Mouse (Mus musculus) heart, embryonic 11.5 days (tissue): Measurements from ENCODE around the gene Zfp64. TPM values are rescaled to one million over a fixed set of nuclear protein-coding genes. Genes with fewer than 3 reads are reported as not detected.

Experiments
- ATAC-seq: fragments of 200-750 bp; cut with Nextera tagmentation; replicated peaks from 2 replicates; pipeline ENCODE4 v1.8.0; 2017; ENCODE audit warnings: moderate library complexity; ENCODE audit not compliant: insufficient number of reproducible peaks, low FRiP score, low TSS enrichment
- H3K27ac ChIP-seq: fragments of 300-500 bp; sonication (generic); 2 replicates; pipeline ENCODE4 v1.5.1; 2014; ENCODE audit warnings: mild to moderate bottlenecking, low read depth, low read length
- H3K27me3 ChIP-seq: fragments of 300-500 bp; sonication (generic); 2 replicates; pipeline ENCODE4 v1.6.1; 2014; ENCODE audit warnings: mild to moderate bottlenecking, low read length, mixed read lengths; ENCODE audit not compliant: control insufficient read depth, insufficient read depth
- H3K36me3 ChIP-seq: fragments of 300-500 bp; sonication (generic); 2 replicates; pipeline ENCODE4 v1.6.1; 2014; ENCODE audit warnings: mild to moderate bottlenecking, low read length, moderate library complexity, mixed read lengths; ENCODE audit not compliant: control insufficient read depth, insufficient read depth
- H3K4me1 ChIP-seq: fragments of 300-500 bp; sonication (generic); 2 replicates; pipeline ENCODE4 v1.6.1; 2014; ENCODE audit warnings: low read length; ENCODE audit not compliant: control insufficient read depth, insufficient read depth
- H3K4me2 ChIP-seq: fragments of 300-500 bp; sonication (generic); 2 replicates; pipeline ENCODE4 v1.6.1; 2014; ENCODE audit warnings: mild to moderate bottlenecking, moderate library complexity
- H3K4me3 ChIP-seq: fragments of 300-500 bp; sonication (generic); 2 replicates; pipeline ENCODE4 v1.5.1; 2014; ENCODE audit warnings: low read depth, low read length
- H3K9ac ChIP-seq: fragments of 300-500 bp; sonication (generic); 2 replicates; pipeline ENCODE4 v1.6.1; 2014; ENCODE audit warnings: mild to moderate bottlenecking, low read depth, low read length, moderate library complexity
- H3K9me3 ChIP-seq: fragments of 300-500 bp; sonication (generic); replicated peaks from 2 replicates; pipeline ENCODE4 v1.6.1; 2016; ENCODE audit warnings: low read length; ENCODE audit not compliant: control insufficient read depth
- WGBS: fragments of 180-500 bp; shearing (Covaris S2); extraction: QIAGEN DNeasy Blood & Tissue Kit; methylation state at CpG from one replicate; pipeline ENCODE4 v1.1.7; 2014; ENCODE audit not compliant: insufficient replicate concordance; 5-methylcytosine and 5-hydroxymethylcytosine counted together
- polyA plus RNA-seq: library from polyadenylated mRNA; unstranded; fragments of >200 nt; fragmentation: Nextera tagmentation; extraction: Ambion mirVana; gene quantifications from 2 replicates; pipeline ENCODE4 v1.2.1, GENCODE M21; 2014

Gene Zfp64
- polyA plus RNA-seq: 19.2 and 23.2 TPM in 2 replicates

DNA sequence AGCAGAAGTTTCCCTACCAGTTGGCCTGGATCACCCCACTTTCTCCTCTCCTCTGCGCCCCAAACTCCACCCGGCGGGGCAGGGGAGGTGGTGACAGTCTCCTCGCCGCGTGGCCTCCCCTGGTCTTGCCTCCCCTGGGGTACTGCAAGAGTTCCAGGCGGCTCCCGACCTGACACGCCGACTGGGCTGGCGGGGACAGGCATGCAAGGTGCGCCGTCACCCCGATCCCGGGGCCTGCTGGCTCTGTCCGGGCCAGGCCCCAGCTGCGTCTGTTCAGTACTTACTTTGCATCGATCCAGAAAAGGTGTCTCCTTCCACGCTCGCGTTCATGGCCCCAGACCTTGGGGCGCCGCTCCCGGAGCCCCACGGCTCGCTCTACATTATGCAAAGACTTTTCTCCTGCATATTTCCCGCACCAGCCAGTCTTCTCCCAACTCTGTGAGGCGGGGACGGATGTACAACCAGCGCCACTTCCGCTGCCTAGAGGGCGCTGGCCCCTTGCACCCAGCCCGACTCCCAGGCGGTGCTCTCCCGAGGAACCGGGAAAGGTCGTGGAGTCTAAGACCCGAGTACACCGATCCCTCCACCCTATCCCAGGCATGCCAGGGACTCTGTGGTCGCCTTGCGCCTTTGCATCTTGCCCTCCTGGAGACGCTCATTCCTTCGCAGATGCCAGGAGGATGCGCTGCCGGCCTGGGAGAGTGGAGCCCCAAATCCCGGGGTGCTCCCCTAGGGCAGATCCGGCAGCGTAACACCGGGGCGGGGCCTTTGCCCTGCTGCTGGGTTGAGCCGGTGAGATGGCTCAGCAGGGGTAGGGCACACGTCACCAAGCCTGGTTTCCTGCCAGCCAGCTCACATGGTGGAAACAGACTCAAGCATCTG, at the start of gene Zfp64:
Gene Zfp64 (minus strand): TSS at position 753 of the 882 bp plus-strand sequence.
- WGBS: under 1% methylated on average over 52 of the region's 52 CpGs
- no peaks in the 10 kb centered on the region for H3K27me3 ChIP-seq
- H3K4me3 ChIP-seq: peak within 1 kb of the TSS; percentile 79
- peaks cover 7% of the 10 kb centered on the region for H3K36me3 ChIP-seq
- peak within 1 kb of the TSS; percentile 90 for H3K4me2 ChIP-seq
- H3K27ac ChIP-seq: peak within 1 kb of the TSS; percentile 89
- peak; percentile 89 for ATAC-seq
- peaks cover 13% of the 10 kb centered on the region for H3K4me1 ChIP-seq
- H3K9me3 ChIP-seq: no peaks in the 10 kb centered on the region
- peak within 1 kb of the TSS; percentile 96 for H3K9ac ChIP-seq

DNA sequence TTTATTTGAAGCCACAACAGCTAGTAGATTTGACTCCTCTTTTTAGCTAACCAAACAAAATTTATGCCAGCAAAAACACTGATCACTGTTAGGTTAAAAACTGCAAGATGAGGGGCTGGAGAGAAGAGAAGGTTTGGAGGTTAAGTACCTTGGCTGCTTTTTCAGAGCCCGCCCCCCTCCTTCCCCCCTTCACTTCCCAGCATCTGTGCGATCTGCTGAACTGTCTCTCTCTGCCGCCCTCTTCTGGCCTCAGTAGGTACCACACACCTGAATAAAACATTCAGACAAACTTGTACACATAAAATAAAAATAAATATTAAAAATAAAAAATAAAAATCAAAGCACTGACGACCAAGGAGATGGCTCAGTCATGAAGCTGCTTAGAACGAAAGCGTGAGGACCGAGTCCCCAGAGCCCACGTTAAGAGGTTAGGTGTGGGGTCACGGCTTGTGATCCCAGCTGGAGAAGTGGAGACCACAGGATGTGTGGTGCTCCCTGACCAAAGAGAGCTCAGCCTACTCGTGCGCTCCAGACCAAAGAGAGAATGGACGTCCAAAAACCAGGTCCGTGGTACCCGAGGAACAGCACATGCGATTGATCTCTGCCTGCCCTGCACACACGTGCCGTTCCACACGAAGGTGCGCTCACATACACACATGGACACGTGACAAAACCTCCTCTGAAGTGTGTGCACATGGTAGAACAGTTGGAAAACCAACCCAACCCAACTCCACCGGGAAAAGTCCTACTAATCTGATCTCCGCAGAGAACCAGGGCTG, 37.4 kb upstream of the Zfp64 start:
- H3K9me3 ChIP-seq: no peaks in the 10 kb centered on the region
- ATAC-seq: no peak
- 68% methylated on average over 22 of the region's 22 CpGs for WGBS

DNA sequence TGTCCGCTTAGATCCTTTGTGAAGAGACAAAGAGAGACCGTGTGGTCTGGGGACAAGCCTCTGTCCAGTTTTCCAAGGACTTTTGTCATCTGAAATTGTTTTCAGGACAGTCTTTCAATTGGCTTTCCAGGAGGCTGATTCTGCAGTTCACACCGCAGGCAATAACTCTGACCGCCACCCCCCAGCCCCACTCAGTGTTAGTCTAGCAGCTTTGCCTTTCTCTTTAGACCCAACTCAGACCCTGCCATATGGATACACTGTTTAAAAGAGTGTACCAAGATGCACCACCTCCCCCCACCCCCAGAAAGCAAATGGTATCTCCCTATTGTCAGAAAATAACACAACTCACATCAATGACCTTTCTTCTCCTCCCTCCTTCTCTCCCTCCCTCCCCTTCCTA, 35.6 kb upstream of the Zfp64 start:
- ATAC-seq: no peak

More for the DNA sequence above, 37.4 kb upstream of the Zfp64 start:
- H3K4me1 ChIP-seq: no peaks in the 10 kb centered on the region
- no peak overlapping the region for H3K9ac ChIP-seq
- no peak overlapping the region for H3K4me3 ChIP-seq
- H3K4me2 ChIP-seq: no peak overlapping the region
- no peaks in the 10 kb centered on the region for H3K27me3 ChIP-seq
- no peaks in the 10 kb centered on the region for H3K36me3 ChIP-seq
- no peak overlapping the region for H3K27ac ChIP-seq

DNA sequence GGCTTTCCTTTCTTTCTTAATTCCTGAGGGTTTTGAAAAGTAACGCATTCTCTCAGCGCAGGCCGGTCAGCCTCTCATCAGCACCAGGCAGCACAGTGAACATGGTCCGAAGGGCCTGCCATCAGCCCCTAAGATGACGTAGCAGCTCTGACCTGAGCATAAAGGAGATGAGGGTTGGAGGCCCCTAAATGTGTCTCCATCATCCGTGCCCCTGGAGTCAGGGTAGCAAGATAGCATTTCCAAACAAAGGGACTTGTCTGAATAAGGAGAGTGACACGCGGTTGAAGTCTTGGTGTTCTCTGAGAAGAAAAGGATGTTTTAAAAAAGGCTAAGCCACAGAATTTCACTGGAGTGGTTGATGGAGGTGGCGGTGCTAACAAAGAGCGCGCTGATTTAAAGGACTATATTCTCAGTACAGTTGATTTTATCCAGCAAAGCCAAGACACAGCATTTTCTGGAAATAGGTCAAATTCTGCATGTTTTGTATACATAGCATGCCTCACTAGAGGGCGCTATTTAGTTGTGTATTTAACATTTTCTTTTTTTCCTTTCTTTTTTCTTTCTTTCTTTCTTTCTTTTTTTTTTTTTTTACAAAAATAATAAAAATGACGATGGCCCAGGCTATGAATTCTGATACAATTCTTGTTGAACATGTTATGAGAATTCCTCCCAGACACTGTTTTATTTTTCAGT, 34.8 kb upstream of the Zfp64 start:
- Histone ChIP-seq H3K9me3 (no peaks in the 10 kb centered on the region), H3K4me1 (no peaks in the 10 kb centered on the region), H3K27ac (no peak overlapping the region), H3K9ac (no peak overlapping the region), H3K36me3 (no peaks in the 10 kb centered on the region), H3K27me3 (no peaks in the 10 kb centered on the region), H3K4me3 (no peak overlapping the region), H3K4me2 (no peak overlapping the region)
- 57% methylated on average over 13 of the region's 13 CpGs for WGBS
- no peak for ATAC-seq

More for the DNA sequence above, 35.6 kb upstream of the Zfp64 start:
- no peak overlapping the region for H3K4me3 ChIP-seq
- H3K27ac ChIP-seq: no peak overlapping the region
- H3K4me2 ChIP-seq: no peak overlapping the region
- no peaks in the 10 kb centered on the region for H3K27me3 ChIP-seq
- WGBS: 79% methylated on average over 4 of the region's 4 CpGs
- H3K4me1 ChIP-seq: no peaks in the 10 kb centered on the region
- no peaks in the 10 kb centered on the region for H3K36me3 ChIP-seq
- H3K9ac ChIP-seq: no peak overlapping the region
- no peaks in the 10 kb centered on the region for H3K9me3 ChIP-seq

DNA sequence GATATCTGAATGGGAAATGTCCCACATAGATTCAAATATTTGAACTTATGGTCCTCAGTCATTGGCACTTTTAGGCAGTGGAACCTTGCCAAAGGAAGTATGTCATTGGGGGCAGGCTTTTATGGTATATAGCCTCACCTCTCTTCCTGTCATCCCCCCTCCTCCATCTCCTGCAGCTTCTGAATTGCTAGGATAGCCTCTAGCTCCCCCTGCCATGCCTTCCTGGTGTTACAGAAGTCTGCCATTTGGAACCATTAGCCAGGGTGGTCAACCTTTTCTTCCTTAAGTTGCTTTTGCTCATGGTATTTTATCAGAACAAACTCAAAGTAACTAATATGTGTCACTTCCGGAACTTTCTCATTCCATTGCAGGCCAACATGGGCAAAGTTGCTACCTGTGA, 32.7 kb upstream of the Zfp64 start:
- H3K9me3 ChIP-seq: no peaks in the 10 kb centered on the region
- no peaks in the 10 kb centered on the region for H3K4me1 ChIP-seq
- no peak overlapping the region for H3K9ac ChIP-seq
- no peak overlapping the region for H3K4me3 ChIP-seq
- H3K27me3 ChIP-seq: no peaks in the 10 kb centered on the region
- no peak overlapping the region for H3K27ac ChIP-seq
- 78% methylated on average over 1 of the region's 1 CpGs for WGBS
- no peaks in the 10 kb centered on the region for H3K36me3 ChIP-seq
- no peak overlapping the region for H3K4me2 ChIP-seq
- no peak for ATAC-seq

DNA sequence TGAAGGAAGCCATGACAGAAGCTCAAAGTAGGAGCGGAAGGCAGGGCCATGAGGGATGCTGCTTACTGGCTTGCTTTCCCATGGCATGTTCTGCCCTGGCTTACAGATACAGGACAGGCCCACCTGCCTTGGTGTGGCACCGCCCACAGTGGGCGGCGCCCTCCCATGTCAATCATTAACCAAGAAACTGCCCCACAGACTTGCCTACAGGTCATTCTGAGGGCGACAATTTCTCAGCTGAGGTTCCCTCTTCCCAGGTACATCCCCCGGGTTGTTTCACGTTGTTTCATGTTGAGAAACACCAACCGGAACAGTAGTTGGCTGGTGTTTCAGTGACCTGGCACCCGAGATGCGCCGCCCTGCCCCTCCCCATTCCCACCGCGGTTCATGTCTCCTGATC, 32.0 kb upstream of the Zfp64 start:
- H3K27me3 ChIP-seq: no peaks in the 10 kb centered on the region
- no peak overlapping the region for H3K27ac ChIP-seq
- H3K4me2 ChIP-seq: no peak overlapping the region
- H3K9me3 ChIP-seq: no peaks in the 10 kb centered on the region
- H3K9ac ChIP-seq: no peak overlapping the region
- WGBS: 70% methylated on average over 13 of the region's 13 CpGs
- H3K36me3 ChIP-seq: no peaks in the 10 kb centered on the region
- H3K4me1 ChIP-seq: no peaks in the 10 kb centered on the region
- no peak overlapping the region for H3K4me3 ChIP-seq
- ATAC-seq: no peak

DNA sequence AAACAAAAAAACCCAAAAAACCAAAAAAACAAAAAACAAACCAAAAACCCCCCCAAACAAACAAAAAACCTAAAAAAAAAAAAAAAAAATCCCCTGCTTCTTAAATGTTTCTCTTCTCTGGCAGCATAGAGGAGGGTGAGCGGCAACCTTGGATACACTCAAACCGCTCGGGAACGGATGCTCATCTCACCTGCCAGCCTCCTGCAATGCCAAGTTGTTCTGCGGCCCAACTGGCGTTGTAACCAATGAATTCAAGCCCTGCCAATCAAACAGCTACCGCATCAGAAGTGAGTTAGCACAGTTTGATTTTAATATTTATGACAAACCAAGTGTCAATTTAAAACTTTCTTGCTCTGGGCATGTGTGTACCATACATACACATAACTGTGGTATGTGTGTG, 26.6 kb upstream of the Zfp64 start:
- H3K4me2 ChIP-seq: no peak overlapping the region

DNA sequence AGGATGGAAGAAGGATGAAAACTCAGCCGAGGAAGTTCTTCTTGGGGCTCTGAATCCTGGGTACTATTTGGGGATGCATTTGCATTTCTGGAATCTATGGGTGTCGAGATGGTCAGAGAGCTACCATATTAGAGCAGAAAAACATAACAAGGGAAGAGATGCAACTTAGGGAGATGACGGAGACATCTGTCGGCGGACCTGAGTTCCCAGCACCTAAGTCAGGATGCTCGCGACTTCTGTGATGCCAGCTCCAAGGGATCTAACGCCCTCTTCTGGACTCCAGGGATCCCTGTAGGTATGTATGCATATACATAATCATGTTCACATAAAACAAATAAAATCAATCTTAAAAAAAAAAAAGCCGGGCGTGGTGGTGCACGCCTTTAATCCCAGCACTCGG, 26.1 kb upstream of the Zfp64 start:
- H3K36me3 ChIP-seq: no peaks in the 10 kb centered on the region
- WGBS: 66% methylated on average over 12 of the region's 12 CpGs
- no peaks in the 10 kb centered on the region for H3K27me3 ChIP-seq
- H3K9me3 ChIP-seq: no peaks in the 10 kb centered on the region
- H3K9ac ChIP-seq: no peak overlapping the region
- peak overlapping the region; percentile 46 for H3K4me2 ChIP-seq
- H3K4me3 ChIP-seq: peak overlapping the region; percentile 21
- no peak overlapping the region for H3K27ac ChIP-seq
- peaks cover 5% of the 10 kb centered on the region; the same call in 1 of the 2 replicates for H3K4me1 ChIP-seq
- no peak for ATAC-seq

More for the DNA sequence above, 26.6 kb upstream of the Zfp64 start:
- WGBS: 89% methylated on average over 7 of the region's 7 CpGs
- H3K27ac ChIP-seq: no peak overlapping the region
- H3K9me3 ChIP-seq: no peaks in the 10 kb centered on the region
- no peak overlapping the region for H3K4me3 ChIP-seq
- H3K36me3 ChIP-seq: no peaks in the 10 kb centered on the region
- H3K4me1 ChIP-seq: peaks cover 5% of the 10 kb centered on the region; the same call in 1 of the 2 replicates
- no peak for ATAC-seq
- no peaks in the 10 kb centered on the region for H3K27me3 ChIP-seq
- H3K9ac ChIP-seq: no peak overlapping the region
